Mouse (Mus musculus): ENCODE measurements around the gene Gm3072.
"Not testable (repeated sequence)": the region's sequence is repeated elsewhere in the genome, so short reads cannot be mapped to it uniquely, and the experiment has no call there.

DNA sequence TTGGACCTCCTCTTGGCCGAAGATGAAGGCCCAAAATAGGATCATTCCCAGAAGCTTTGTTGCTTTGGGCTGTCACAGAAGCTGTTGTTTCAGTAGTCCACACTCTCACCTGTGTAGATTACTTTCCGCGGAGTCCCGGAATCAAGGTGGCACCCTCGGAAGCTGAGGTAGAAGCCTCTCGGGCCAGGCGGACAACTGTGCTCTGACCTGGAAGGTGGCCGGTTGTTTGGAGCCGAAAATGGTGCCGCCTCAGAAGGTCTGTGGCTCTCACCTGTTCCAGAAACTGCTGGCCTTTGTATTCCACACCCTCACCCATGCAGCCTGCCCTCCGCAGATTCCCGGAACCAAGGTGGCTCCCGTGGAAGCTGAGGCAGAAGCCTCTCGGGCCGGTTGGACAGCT, 23.5 kb downstream of the Gm3072 start:
- TF ChIP-seq EP300, CTCF (IDR thresholded peaks at IDR 0.05; ENCODE audit: low read depth): not testable (repeated sequence)

All from heart, postnatal 0 days (tissue).